In the genomic region with DNA sequence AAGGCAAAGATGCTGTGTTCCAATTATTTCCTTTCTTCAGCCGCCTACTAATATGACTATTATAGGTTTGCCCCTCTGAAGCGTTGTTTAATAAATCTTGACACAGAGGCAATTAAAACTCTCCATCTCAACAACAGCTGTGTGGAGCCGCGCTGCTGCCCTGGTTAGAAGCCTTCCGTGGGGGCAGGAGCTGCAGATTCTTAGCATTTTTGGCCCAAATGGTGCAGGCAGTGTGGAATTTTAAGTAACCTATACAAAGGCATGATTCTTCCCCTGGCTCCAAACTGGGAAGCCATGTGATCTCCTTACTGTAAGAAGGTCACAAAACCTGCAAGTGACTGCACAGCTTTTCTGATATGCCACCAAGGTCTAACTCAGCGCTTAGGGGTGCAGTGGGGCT, we compare ENCODE assay signal across 9 mouse cellular contexts.
DNase-seq lines count a peak whose midpoint lies in the region; ATAC-seq and TF ChIP-seq lines count a peak whose summit lies in the region.
"Had no signal": no experiment of that assay in that cellular context is flagged by ENCODE, and none has a peak within 500 bp of the region (broad histone marks: within the 10 kb centered on the region; RNA-seq: fewer than 3 reads in every experiment).

No protein-coding gene starts in this region.

- 20% methylated on average over 6 of the region's 6 CpGs for WGBS in lung, embryonic 15.5 days
- WGBS in embryonic facial prominence, embryonic 14.5 days: 30% methylated on average over 6 of the region's 6 CpGs
- WGBS in hindbrain, embryonic 13.5 days: 53% methylated on average over 6 of the region's 6 CpGs
- 10% methylated on average over 6 of the region's 6 CpGs for WGBS in olfactory bulb, adult 2 months
- 69% methylated on average over 6 of the region's 6 CpGs for WGBS in liver, embryonic 11.5 days

- TF ChIP-seq CTCF in olfactory bulb, adult 2 months (IDR thresholded peaks at IDR 0.05; ENCODE audit: insufficient read depth, low read depth, low read length): no peak

- peak overlapping the region; percentile 31; the same call in 1 of the 2 replicates for H3K27ac ChIP-seq in lung, embryonic 15.5 days
- peak overlapping the region; percentile 68; the same call in 1 of the 2 replicates for H3K27ac ChIP-seq in embryonic facial prominence, embryonic 14.5 days (replicated peaks; ENCODE audit: low read depth, low read length)
- H3K27ac ChIP-seq in hindbrain, embryonic 13.5 days: peak overlapping the region; percentile 79
- peak overlapping the region; percentile 23 for H3K27ac ChIP-seq in olfactory bulb, adult 2 months (ENCODE audit: insufficient read depth, low read depth, low read length)
- no peak overlapping the region for H3K27ac ChIP-seq in liver, embryonic 11.5 days (ENCODE audit: low read depth, low read length)

- no peaks in the 10 kb centered on the region for H3K27me3 ChIP-seq in lung, embryonic 15.5 days
- no peaks in the 10 kb centered on the region for H3K27me3 ChIP-seq in embryonic facial prominence, embryonic 14.5 days (replicated peaks; ENCODE audit: control insufficient read depth, insufficient read depth, low read length)
- no peaks in the 10 kb centered on the region for H3K27me3 ChIP-seq in hindbrain, embryonic 13.5 days
- H3K27me3 ChIP-seq in liver, embryonic 11.5 days (replicated peaks; ENCODE audit: control insufficient read depth, insufficient read depth, low read length): no peaks in the 10 kb centered on the region

- no peak for DNase-seq in lung, postnatal 25 days (ENCODE audit: low spot score)
- peak; percentile 77 for DNase-seq in embryonic facial prominence, embryonic 14.5 days (ENCODE audit: low spot score)
- no peak for DNase-seq in B cell, adult 2 months
- no peak for DNase-seq in liver, embryonic 11.5 days (ENCODE audit: low spot score)
- DNase-seq: heart, postnatal 10 days; liver, postnatal 0 days had no signal

- no peak overlapping the region for H3K4me3 ChIP-seq in lung, embryonic 15.5 days
- no peak overlapping the region for H3K4me3 ChIP-seq in embryonic facial prominence, embryonic 14.5 days (ENCODE audit: low read depth, low read length)
- no peak overlapping the region for H3K4me3 ChIP-seq in hindbrain, embryonic 13.5 days
- no peak overlapping the region for H3K4me3 ChIP-seq in olfactory bulb, adult 2 months (ENCODE audit: insufficient read depth, low read depth, low read length)
- H3K4me3 ChIP-seq in liver, embryonic 11.5 days (ENCODE audit: low read depth, low read length): no peak overlapping the region

- TF ChIP-seq POLR2A in olfactory bulb, adult 2 months (IDR thresholded peaks at IDR 0.05; ENCODE audit: insufficient read depth, low read depth, low read length): no peak

- no peaks in the 10 kb centered on the region for H3K9me3 ChIP-seq in lung, embryonic 15.5 days
- no peaks in the 10 kb centered on the region for H3K9me3 ChIP-seq in embryonic facial prominence, embryonic 14.5 days (ENCODE audit: control insufficient read depth, low read length)
- H3K9me3 ChIP-seq in hindbrain, embryonic 13.5 days: no peaks in the 10 kb centered on the region
- H3K9me3 ChIP-seq in liver, embryonic 11.5 days (ENCODE audit: control insufficient read depth, low read length): no peaks in the 10 kb centered on the region

- peaks cover 13% of the 10 kb centered on the region for H3K4me1 ChIP-seq in lung, embryonic 15.5 days
- peaks cover 9% of the 10 kb centered on the region for H3K4me1 ChIP-seq in embryonic facial prominence, embryonic 14.5 days (ENCODE audit: control insufficient read depth, insufficient read depth, low read length)
- H3K4me1 ChIP-seq in hindbrain, embryonic 13.5 days (replicated peaks): peaks cover 25% of the 10 kb centered on the region
- peaks cover 12% of the 10 kb centered on the region for H3K4me1 ChIP-seq in olfactory bulb, adult 2 months (ENCODE audit: control insufficient read depth, insufficient read depth, low read length)
- H3K4me1 ChIP-seq in liver, embryonic 11.5 days (replicated peaks; ENCODE audit: control insufficient read depth, insufficient read depth, low read length): no peaks in the 10 kb centered on the region

- no peak overlapping the region for H3K4me2 ChIP-seq in lung, embryonic 15.5 days
- no peak overlapping the region for H3K4me2 ChIP-seq in embryonic facial prominence, embryonic 14.5 days (ENCODE audit: low read depth, low read length)
- no peak overlapping the region for H3K4me2 ChIP-seq in hindbrain, embryonic 13.5 days
- H3K4me2 ChIP-seq in liver, embryonic 11.5 days: no peak overlapping the region

- H3K9ac ChIP-seq in lung, embryonic 15.5 days: no peak overlapping the region
- 0 out of 2 replicates have a peak overlapping the region, but pooled peaks have one; percentile 25 for H3K9ac ChIP-seq in embryonic facial prominence, embryonic 14.5 days (ENCODE audit: low read depth, low read length)
- no peak overlapping the region for H3K9ac ChIP-seq in hindbrain, embryonic 13.5 days
- no peak overlapping the region for H3K9ac ChIP-seq in liver, embryonic 11.5 days (ENCODE audit: low read depth, low read length)
- H3K9ac ChIP-seq: liver, postnatal 0 days had no signal

- ATAC-seq in lung, embryonic 15.5 days (ENCODE audit: borderline replicate concordance, extremely low read depth, low FRiP score, low TSS enrichment): 0 out of 2 replicates have a peak, but pooled peaks have one; percentile 13
- ATAC-seq in embryonic facial prominence, embryonic 14.5 days (ENCODE audit: low read depth): peak; percentile 82
- 0 out of 2 replicates have a peak, but pooled peaks have one; percentile 60 for ATAC-seq in hindbrain, embryonic 13.5 days (ENCODE audit: low FRiP score)
- ATAC-seq in liver, embryonic 11.5 days (replicated peaks; ENCODE audit: low FRiP score): no peak
- ATAC-seq: liver, postnatal 0 days had no signal

- no peaks in the 10 kb centered on the region for H3K36me3 ChIP-seq in lung, embryonic 15.5 days
- no peaks in the 10 kb centered on the region for H3K36me3 ChIP-seq in embryonic facial prominence, embryonic 14.5 days (ENCODE audit: control insufficient read depth, insufficient read depth, low read length)
- no peaks in the 10 kb centered on the region for H3K36me3 ChIP-seq in hindbrain, embryonic 13.5 days
- no peaks in the 10 kb centered on the region for H3K36me3 ChIP-seq in liver, embryonic 11.5 days (ENCODE audit: control insufficient read depth, insufficient read depth, low read length)
